Mouse (Mus musculus): Measurements from ENCODE around the gene Ercc6l. TPM values are rescaled to one million over a fixed set of nuclear protein-coding genes. Genes with fewer than 3 reads are reported as not detected.
A peak's percentile ranks its signal among the peaks of the same experiment; 100 is the strongest.
"Not testable (repeated sequence)": the region's sequence is repeated elsewhere in the genome, so short reads cannot be mapped to it uniquely, and the experiment has no call there.

Gene Ercc6l
- total RNA-seq, 2 experiments from 2014 or later, result 0.42 to 0.47 TPM

DNA sequence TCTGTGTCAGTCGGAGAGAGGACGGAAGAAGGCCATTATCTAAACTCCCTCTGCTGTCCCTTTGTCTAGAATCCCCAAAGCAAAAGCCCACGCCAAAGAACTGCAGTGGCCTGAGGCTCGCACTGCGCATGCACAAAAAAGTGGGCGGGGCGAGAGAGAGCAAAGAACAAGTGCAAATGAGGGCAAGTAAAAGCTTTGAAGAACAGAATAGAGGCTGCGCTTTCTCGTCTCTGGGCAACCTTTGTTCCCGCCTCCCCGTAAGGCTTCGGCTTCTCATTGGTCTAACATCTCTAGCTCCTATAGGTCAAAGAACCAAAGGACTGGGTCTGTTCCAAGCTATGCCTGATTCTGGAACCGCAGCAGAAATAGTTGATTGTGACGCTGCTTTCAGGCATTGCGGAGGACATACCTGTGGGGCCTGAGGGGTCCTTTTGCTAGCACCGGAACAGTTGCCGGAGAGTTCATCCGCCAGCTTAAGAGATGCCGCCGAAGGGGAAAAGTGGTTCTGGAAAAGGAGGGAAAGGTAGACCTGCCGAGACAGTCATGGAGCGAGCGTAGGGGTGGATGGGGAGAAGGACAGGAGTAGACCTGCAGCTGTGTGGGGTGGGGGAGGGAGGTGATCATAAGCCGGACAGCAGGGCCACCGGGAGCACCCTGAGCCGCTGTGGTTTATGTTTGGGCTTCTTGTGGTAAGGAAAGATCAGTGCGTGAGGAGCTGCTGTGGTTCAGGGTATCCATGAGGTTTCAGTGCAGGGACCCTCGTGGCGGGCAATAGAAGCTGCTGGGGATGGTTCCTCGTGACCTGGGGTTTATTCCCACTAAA is 37.6 kb downstream of the Ercc6l start, which contains the start of gene Pin4:
Pin4 (plus strand) TSS at position 406 of the 823 bp plus-strand sequence.
- intact Hi-C loops (cut with DNase I), result loop anchor here (2.0 to 5.0 kb wide), 2 partner anchors 38 to 47 kb away; partner anchors contain the start of genes Ercc6l and Rtl5
- DNase-seq (ENCODE audit: low spot score), result peak; percentile 87

DNA sequence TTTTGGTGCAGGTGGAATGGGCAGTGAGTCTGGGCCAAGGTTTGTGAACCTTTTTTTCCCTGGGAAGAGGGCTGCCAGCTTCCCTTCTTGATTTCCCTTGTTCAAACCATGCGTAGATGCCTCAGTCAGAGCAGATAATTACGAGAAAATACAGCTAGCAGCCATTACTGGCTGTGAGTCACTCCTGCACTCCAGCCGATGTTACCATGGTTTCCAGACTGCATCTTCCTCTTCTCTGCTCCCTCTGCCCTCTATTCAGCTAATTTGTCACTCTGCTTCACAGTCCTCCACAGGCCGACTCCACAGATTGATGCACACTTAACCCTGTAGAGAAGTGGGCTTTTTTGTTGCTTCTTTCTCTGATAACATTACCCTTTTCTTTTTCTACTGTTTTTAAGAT is 41.2 kb downstream of the Ercc6l start:
- DNase-seq (ENCODE audit: low spot score), result no peak
- intact Hi-C loops (cut with DNase I), result loop anchor here (5.0 kb wide), 1 partner anchor 43 kb away; the partner anchor contains the start of gene Rtl5

DNA sequence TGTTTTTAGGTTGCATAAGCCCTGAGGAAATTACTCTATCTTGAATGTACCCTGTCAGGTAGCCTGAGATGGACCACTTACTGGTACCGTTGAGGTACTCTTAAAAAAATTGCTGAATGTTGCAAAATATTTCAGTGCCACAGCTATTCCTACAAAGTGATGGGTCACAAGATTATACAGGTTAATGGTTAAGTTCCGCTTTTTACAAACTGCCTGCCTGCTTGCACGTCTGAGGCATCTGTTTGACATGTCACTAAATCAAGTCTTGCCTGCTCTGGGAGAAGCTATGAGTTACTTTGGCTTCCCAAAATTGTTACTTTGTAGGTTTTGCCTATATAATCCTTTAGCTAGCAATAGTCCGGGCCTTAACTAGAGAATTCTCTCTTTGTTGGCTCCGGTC is 47.5 kb downstream of the Ercc6l start:
- intact Hi-C loops (cut with DNase I); DNase-seq (ENCODE audit: low spot score): not testable (repeated sequence)

DNA sequence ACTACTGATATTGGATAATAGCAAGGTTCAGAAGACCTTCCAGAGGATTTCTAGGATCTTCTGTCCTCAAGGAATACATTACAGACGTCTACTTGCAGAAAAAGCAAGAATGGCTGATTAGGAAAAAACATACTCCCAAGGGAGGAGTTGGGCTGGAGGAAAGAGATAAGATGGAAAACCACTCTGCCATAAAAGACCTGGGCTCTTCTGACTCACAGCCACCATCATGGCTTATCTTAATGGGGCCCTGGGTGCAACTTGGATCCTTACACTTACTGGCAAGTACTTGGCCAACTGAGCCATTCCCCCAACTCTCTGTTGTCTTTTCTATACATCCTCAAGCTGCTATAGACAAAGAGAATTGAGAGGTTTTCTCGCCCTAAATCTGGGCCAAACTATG is 53.1 kb downstream of the Ercc6l start:
- DNase-seq (ENCODE audit: low spot score); intact Hi-C loops (cut with DNase I): not testable (repeated sequence)

DNA sequence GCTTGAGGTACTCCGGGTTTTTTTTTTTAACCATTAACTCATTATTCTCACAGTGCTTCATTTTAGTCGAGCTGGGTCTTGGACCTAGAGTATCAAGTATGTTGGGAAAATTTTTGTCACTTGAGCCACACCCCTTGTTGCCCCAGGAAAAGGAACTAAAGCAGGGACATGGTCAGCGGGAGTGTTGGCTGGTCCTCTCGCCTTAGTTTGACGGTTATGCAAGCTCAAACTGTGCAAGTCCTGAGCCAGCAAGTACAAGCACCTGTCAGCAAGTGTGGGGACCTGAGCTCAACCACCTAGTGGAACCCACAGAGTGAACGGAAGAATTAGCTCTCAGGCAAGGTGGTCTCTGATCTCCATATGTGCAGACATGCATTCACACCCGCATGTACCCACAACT is 55.0 kb downstream of the Ercc6l start:
- intact Hi-C loops (cut with DNase I), result no loop called here

DNA sequence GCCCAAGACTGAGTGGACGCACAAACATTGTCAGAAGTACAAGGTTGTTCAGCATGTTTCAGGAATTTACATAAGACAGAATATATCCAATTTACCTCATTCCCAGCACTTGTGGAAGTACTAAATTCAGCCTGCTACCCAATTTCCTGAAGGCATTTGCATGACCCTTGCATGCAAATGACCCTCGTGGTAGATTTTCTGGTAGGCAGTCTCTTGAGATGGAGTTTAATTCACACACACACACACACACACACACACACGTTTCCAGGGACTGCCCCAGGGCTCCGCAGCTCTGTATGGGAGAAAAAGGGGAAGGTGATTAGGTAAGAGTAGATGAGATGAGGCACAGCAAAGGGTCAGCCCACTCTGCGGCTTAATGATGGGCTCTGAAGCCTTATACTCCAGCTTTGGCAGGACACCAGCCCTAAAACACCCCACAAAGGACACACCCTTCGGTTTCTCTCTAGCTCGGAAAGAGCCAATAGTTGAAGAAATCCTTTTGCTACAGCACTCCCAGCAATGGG is 62.4 kb downstream of the Ercc6l start:
- intact Hi-C loops (cut with DNase I), result no loop called here
- no peak for DNase-seq (ENCODE audit: low spot score)

More for the DNA sequence above, 55.0 kb downstream of the Ercc6l start:
- DNase-seq (ENCODE audit: low spot score), result no peak

Other genes with a start within 250 kb of the Ercc6l start
- gene Rtl5, start 85.8 kb downstream of the Ercc6l start, total RNA-seq (2021), result 1 to 10 TPM; 1.4 to 1.8 TPM
- gene Pin4, start 37.6 kb downstream of the Ercc6l start, total RNA-seq (2021), result 10 to 100 TPM; 17.5 to 20.2 TPM
- 100 to 1,000 TPM; 601 to 672 TPM for gene Rps4x, start 32.3 kb upstream of the Ercc6l start, total RNA-seq (2021)
- 1 to 10 TPM; 2.3 to 3.3 TPM for gene Cited1, start 95.1 kb upstream of the Ercc6l start, total RNA-seq (2021)

Measured in heart, postnatal 25 days (tissue).